In genomic region chr2:118754143-118754542, GRCm38 (mm10) we compare ENCODE assay signal across 30 mouse cellular contexts. TPM values are rescaled to one million over a fixed set of nuclear protein-coding genes. Genes with fewer than 3 reads are reported as not detected.
DNase-seq lines count a peak whose midpoint lies in the region; TF ChIP-seq lines count a peak whose summit lies in the region.
"Had no signal": no experiment of that assay in that cellular context is flagged by ENCODE, and none has a peak within 500 bp of the region (broad histone marks: within the 10 kb centered on the region; RNA-seq: fewer than 3 reads in every experiment).

No protein-coding gene starts in this region.

- peak; percentile 38; the same call in 1 of the 2 replicates for TF ChIP-seq POLR2A in heart, adult 2 months (IDR thresholded peaks at IDR 0.05; ENCODE audit: insufficient read depth, low read depth, low read length)
- TF ChIP-seq POLR2A in embryonic fibroblast, embryonic 13.5 days (IDR thresholded peaks at IDR 0.05; ENCODE audit: low read depth, low read length): peak; percentile 69

- no peak for TF ChIP-seq CTCF in heart, adult 2 months (IDR thresholded peaks at IDR 0.05)
- no peak for TF ChIP-seq CTCF in embryonic fibroblast, embryonic 13.5 days (IDR thresholded peaks at IDR 0.05; ENCODE audit: borderline replicate concordance, insufficient read depth, low read length)

- no peaks in the 10 kb centered on the region for H3K27me3 ChIP-seq in heart, adult 2 months (ENCODE audit: control insufficient read depth, insufficient read depth, low read length)
- H3K27me3 ChIP-seq: embryonic facial prominence, embryonic 12.5 days; Patski had no signal

- WGBS in heart, adult 2 months: 89% methylated on average over 5 of the region's 5 CpGs

- peaks cover 12% of the 10 kb centered on the region for H3K4me1 ChIP-seq in heart, adult 2 months (ENCODE audit: control insufficient read depth, insufficient read depth, low read length)
- peaks cover 4% of the 10 kb centered on the region; the same call in 1 of the 2 replicates for H3K4me1 ChIP-seq in embryonic fibroblast, embryonic 13.5 days (ENCODE audit: control insufficient read depth, insufficient read depth, low read length)

- no peaks in the 10 kb centered on the region for H3K36me3 ChIP-seq in heart, adult 2 months (ENCODE audit: control insufficient read depth, insufficient read depth, low read length)
- H3K36me3 ChIP-seq: embryonic facial prominence, embryonic 12.5 days had no signal

- no peak overlapping the region for H3K4me3 ChIP-seq in heart, adult 2 months
- H3K4me3 ChIP-seq in embryonic fibroblast, embryonic 13.5 days (ENCODE audit: insufficient read depth, low read length): no peak overlapping the region
- H3K4me3 ChIP-seq: embryonic facial prominence, embryonic 10.5 days; embryonic facial prominence, embryonic 12.5 days; erythroblast, embryonic 14.5 days; forebrain, embryonic 10.5 days; forebrain, embryonic 12.5 days had no signal

- H3K79me2 ChIP-seq in heart, adult 2 months (replicated peaks; ENCODE audit: control insufficient read depth, insufficient read depth, low read length): no peaks in the 10 kb centered on the region

- peak; percentile 1 for DNase-seq in cerebellum, adult 8-10 months
- DNase-seq in cerebellum, postnatal 14 days: no peak
- DNase-seq in cerebellum, postnatal 25 days: peak; percentile 0 to 1
- DNase-seq in cerebellum, adult 9-11 months: no peak
- no peak for DNase-seq in heart, adult 2 months
- DNase-seq in heart, postnatal 36 days: no peak
- DNase-seq in kidney, postnatal 10 days: no peak
- DNase-seq: adrenal gland, adult 8-10 months; adrenal gland, postnatal 14 days; adrenal gland, postnatal 36 days; B cell, adult 2 months; cerebellum, adult 11 months; cerebellum, adult 18-20 months; cerebellum, postnatal 10 days had no signal

- TF ChIP-seq EP300 in heart, adult 2 months (IDR thresholded peaks at IDR 0.05; ENCODE audit: insufficient read depth, low read depth, low read length): no peak

- intact Hi-C loops in heart, adult 2 months (cut with DNase I): no loop called here
- intact Hi-C loops in heart, postnatal 36 days (cut with DNase I): no loop called here

- no peak overlapping the region for H3K9ac ChIP-seq in heart, adult 2 months (ENCODE audit: low read depth, low read length)
- H3K9ac ChIP-seq: embryonic facial prominence, embryonic 12.5 days; forebrain, embryonic 12.5 days had no signal

- no peak overlapping the region for H3K27ac ChIP-seq in heart, adult 2 months
- H3K27ac ChIP-seq in embryonic fibroblast, embryonic 13.5 days (ENCODE audit: insufficient read depth, low read length): no peak overlapping the region
- H3K27ac ChIP-seq: embryonic facial prominence, embryonic 10.5 days; embryonic facial prominence, embryonic 12.5 days; forebrain, embryonic 10.5 days; forebrain, embryonic 12.5 days had no signal

RNA-seq across cellular contexts. Expression of gene Ccdc9b, which starts 8.3 kb away (rescaled TPM):
- total RNA-seq in heart, adult 2 months (2021): 10 to 100 TPM; 24.3 to 26.4 TPM
- polyA plus RNA-seq in heart, adult 2 months (2012; rRNA removed): 15.1 and 21.7 TPM in 2 replicates
- 10 to 100 TPM; 24.1 to 28.3 TPM for total RNA-seq in heart, postnatal 36 days (2021)
- 17.9 and 27.9 TPM in 2 replicates for polyA plus RNA-seq in embryonic fibroblast, embryonic 13.5 days (2011; ENCODE audit: insufficient read length, low read depth, missing spikeins)
- total RNA-seq: CH12.LX had no signal
- polyA plus RNA-seq: activated CD4-positive, CD25-positive, alpha-beta regulatory T cell, adult 4 months; CD4-positive, CD25-positive, alpha-beta regulatory T cell, adult 4 months; erythroblast, embryonic 14.5 days; G1E had no signal

RNA-seq across cellular contexts. Expression of gene Inafm2, which starts 8.6 kb away (rescaled TPM):
- 10 to 100 TPM; 31.8 to 34.9 TPM for total RNA-seq in heart, adult 2 months (2021)
- polyA plus RNA-seq in heart, adult 2 months (2012; rRNA removed): 8.8 and 16.3 TPM in 2 replicates
- total RNA-seq in heart, postnatal 36 days (2021): 10 to 100 TPM; 27.2 to 29.6 TPM
- 17.3 and 19.0 TPM in 2 replicates for polyA plus RNA-seq in embryonic fibroblast, embryonic 13.5 days (2011; ENCODE audit: insufficient read length, low read depth, missing spikeins)

RNA-seq across cellular contexts. Expression of gene Phgr1, which starts 18.4 kb away (rescaled TPM):
- not detected for total RNA-seq in heart, adult 2 months (2021)
- polyA plus RNA-seq in heart, adult 2 months (2012; rRNA removed): not detected in 2 replicates
- total RNA-seq in heart, postnatal 36 days (2021): not detected
- polyA plus RNA-seq in embryonic fibroblast, embryonic 13.5 days (2011; ENCODE audit: insufficient read length, low read depth, missing spikeins): not detected in 2 replicates
- total RNA-seq: adrenal gland, adult 18-20 months; adrenal gland, adult 8-10 months; adrenal gland, postnatal 14 days; adrenal gland, postnatal 36 days; CH12.LX; G1E had no signal
- polyA plus RNA-seq: activated CD4-positive, CD25-positive, alpha-beta regulatory T cell, adult 4 months; CD4-positive, CD25-positive, alpha-beta regulatory T cell, adult 4 months; cortical plate, adult 2 months; embryonic facial prominence, embryonic 10.5 days; embryonic facial prominence, embryonic 12.5 days; erythroblast, embryonic 14.5 days; forebrain, embryonic 10.5 days; forebrain, embryonic 12.5 days; forebrain, embryonic 14.5 days; forebrain, embryonic 16.5 days; frontal cortex, adult 2 months; G1E; Patski had no signal

RNA-seq across cellular contexts. Expression of gene Disp2, which starts 25.4 kb away (rescaled TPM):
- total RNA-seq in heart, adult 2 months (2021): under 1 TPM in 1 of 2 experiments, not detected in 1; 0.11 TPM
- 0.39 and 0.53 TPM in 2 replicates for polyA plus RNA-seq in heart, adult 2 months (2012; rRNA removed)
- under 1 TPM; 0.03 to 0.06 TPM for total RNA-seq in heart, postnatal 36 days (2021)
- polyA plus RNA-seq in embryonic fibroblast, embryonic 13.5 days (2011; ENCODE audit: insufficient read length, low read depth, missing spikeins): 0.07 and 0.11 TPM in 2 replicates
- total RNA-seq: CH12.LX had no signal
- polyA plus RNA-seq: CD4-positive, CD25-positive, alpha-beta regulatory T cell, adult 4 months; erythroblast, embryonic 14.5 days had no signal

RNA-seq across cellular contexts. Expression of gene Plcb2, which starts 25.9 kb away (rescaled TPM):
- 1 to 10 TPM; 2.5 to 2.6 TPM for total RNA-seq in heart, adult 2 months (2021)
- polyA plus RNA-seq in heart, adult 2 months (2012; rRNA removed): 2.4 and 2.7 TPM in 2 replicates
- 1 to 10 TPM; 1.9 to 2.7 TPM for total RNA-seq in heart, postnatal 36 days (2021)
- 0.49 TPM in 1 of 2 replicates, not detected in the other for polyA plus RNA-seq in embryonic fibroblast, embryonic 13.5 days (2011; ENCODE audit: insufficient read length, low read depth, missing spikeins)

Comparison
In these comparisons a context has a peak if more than half of its experiments do, and no peak if none do; other contexts are left out.
1. DNase-seq: peak in cerebellum, adult 8-10 months (single experiment) and cerebellum, postnatal 25 days (2 of 2); none in cerebellum, postnatal 14 days (0 of 2), cerebellum, adult 9-11 months (single experiment), heart, adult 2 months (0 of 2), heart, postnatal 36 days (0 of 2) and kidney, postnatal 10 days (single experiment).